Mouse (Mus musculus) liver, adult 2 months (tissue): ENCODE data around the gene Cd3eap. TPM values are rescaled to one million over a fixed set of nuclear protein-coding genes. Genes with fewer than 3 reads are reported as not detected.

ENCODE experiments used
- DNase-seq: peaks from one replicate; pipeline ENCODE4 v3.0.0-alpha.2; 2011; ENCODE audit warnings: low read depth, low spot score; ENCODE audit errors: extremely low read depth
- H3K27ac ChIP-seq: fragments of 200-500 bp; replicated peaks from 2 replicates; pipeline ENCODE4 v1.5.1; 2012; ENCODE audit warnings: low read depth, mild to moderate bottlenecking, control low read depth, inconsistent platforms, low read length; ENCODE audit not compliant: insufficient read depth
- H3K27me3 ChIP-seq: fragments of 200-500 bp; 2 replicates; pipeline ENCODE4 v1.6.1; 2012; ENCODE audit warnings: mild to moderate bottlenecking, moderate library complexity, low read length, inconsistent platforms; ENCODE audit not compliant: control insufficient read depth, insufficient read depth
- H3K36me3 ChIP-seq: fragments of 200-500 bp; 2 replicates; pipeline ENCODE4 v1.6.1; 2012; ENCODE audit warnings: low read length, inconsistent platforms; ENCODE audit not compliant: control insufficient read depth, insufficient read depth
- H3K4me1 ChIP-seq: fragments of 200-500 bp; 2 replicates; pipeline ENCODE4 v1.6.1; 2011; ENCODE audit warnings: low read length; ENCODE audit not compliant: control insufficient read depth, insufficient read depth
- H3K4me3 ChIP-seq: fragments of 200-500 bp; 2 replicates; pipeline ENCODE4 v1.5.1; 2011; ENCODE audit warnings: low read depth, mild to moderate bottlenecking, control low read depth, low read length, moderate library complexity; ENCODE audit not compliant: insufficient read depth
- H3K79me2 ChIP-seq: fragments of 200-500 bp; 2 replicates; pipeline ENCODE4 v1.6.1; 2012; ENCODE audit warnings: inconsistent platforms, mild to moderate bottlenecking, low read length, moderate library complexity; ENCODE audit not compliant: control insufficient read depth, insufficient read depth
- H3K9ac ChIP-seq: fragments of 200-500 bp; 2 replicates; pipeline ENCODE4 v1.6.1; 2012; ENCODE audit warnings: low read depth, mild to moderate bottlenecking, control low read depth, inconsistent platforms, low read length
- CTCF ChIP-seq: fragments of 200-500 bp; IDR thresholded peaks from 2 replicates; pipeline ENCODE4 v1.5.1; 2011; ENCODE audit warnings: low read depth, low read length, control low read depth
- POLR2A ChIP-seq: fragments of 200-500 bp; IDR thresholded peaks from 2 replicates; pipeline ENCODE4 v1.6.1; 2011; ENCODE audit warnings: low read length, control low read depth; ENCODE audit not compliant: insufficient read depth; ENCODE audit errors: extremely low read depth
- WGBS: fragments of 180-500 bp; shearing (Covaris S2); methylation state at CpG from one replicate; pipeline ENCODE4 v1.1.7; 2018; 5-methylcytosine and 5-hydroxymethylcytosine counted together
- polyA plus RNA-seq: library from polyadenylated mRNA; depleted of rRNA; stranded (reverse); fragments of >200 nt; gene quantifications from 2 replicates; pipeline ENCODE4 v1.2.3, GENCODE M21; 2012; rRNA removed
- total RNA-seq: library from RNA; depleted of rRNA; stranded (reverse); fragments of >200 nt; gene quantifications from 2 replicates; pipeline ENCODE4 v1.2.3, GENCODE M21; 2014; rRNA removed

The Cd3eap gene
- total and polyA plus RNA-seq, 2 experiments, result 1.3 to 6.5 TPM

GRCm38 (mm10) chr7:19308454-19309277, 50.6 kb downstream of the Cd3eap start:
- H3K27me3 ChIP-seq, result no peaks in the 10 kb centered on the region

GRCm38 (mm10) chr7:19307739-19308453, 51.4 kb downstream of the Cd3eap start:
- Histone ChIP-seq H3K79me2 (no peaks in the 10 kb centered on the region), H3K4me1 (peaks cover 1% of the 10 kb centered on the region; the same call in 1 of the 2 replicates), H3K27me3 (no peaks in the 10 kb centered on the region), H3K27ac (peak overlapping the region; percentile 62), H3K4me3 (peak overlapping the region; percentile 45), H3K9ac (peak overlapping the region; percentile 65), H3K36me3 (no peaks in the 10 kb centered on the region)
- DNase-seq, result no peak
- TF ChIP-seq CTCF (no peak), POLR2A (no peak)
- 5% methylated on average over 18 of the region's 18 CpGs for WGBS

More at GRCm38 (mm10) chr7:19308454-19309277, 50.6 kb downstream of the Cd3eap start:
- Histone ChIP-seq H3K9ac (peak overlapping the region; percentile 65), H3K79me2 (no peaks in the 10 kb centered on the region), H3K36me3 (no peaks in the 10 kb centered on the region), H3K4me3 (peak overlapping the region; percentile 53), H3K27ac (peak overlapping the region; percentile 62), H3K4me1 (peaks cover 1% of the 10 kb centered on the region; the same call in 1 of the 2 replicates)
- TF ChIP-seq CTCF, result no peak
- TF ChIP-seq POLR2A, result 0 out of 2 replicates have a peak, but pooled peaks have one; percentile 18
- peak; percentile 73 for DNase-seq
- under 1% methylated on average over 58 of the region's 58 CpGs for WGBS

- DNase-seq, result no peak
- H3K4me1 ChIP-seq, result peaks cover 1% of the 10 kb centered on the region; the same call in 1 of the 2 replicates
- no peaks in the 10 kb centered on the region for H3K36me3 ChIP-seq
- H3K4me3 ChIP-seq, result no peak overlapping the region
- no peaks in the 10 kb centered on the region for H3K27me3 ChIP-seq
- H3K79me2 ChIP-seq, result no peaks in the 10 kb centered on the region
- no peak overlapping the region for H3K27ac ChIP-seq
- WGBS, result 83% methylated on average over 25 of the region's 25 CpGs
- TF ChIP-seq CTCF (no peak), POLR2A (no peak)
- no peak overlapping the region for H3K9ac ChIP-seq
Measured at GRCm38 (mm10) chr7:19306819-19307738, 52.2 kb downstream of the Cd3eap start.

Other genes with a start within 250 kb of the Cd3eap start
- gene Gm4969, start 241.1 kb downstream of the Cd3eap start, total RNA-seq, result 0.09 TPM in 1 of 2 replicates, not detected in the other
- 0.02 TPM in 1 of 2 replicates, not detected in the other for gene Gm4969, start 241.1 kb downstream of the Cd3eap start, polyA plus RNA-seq
- 2.4 and 3.2 TPM in 2 replicates for gene Fbxo46, start 239.6 kb downstream of the Cd3eap start, total RNA-seq
- 4.3 and 5.0 TPM in 2 replicates for gene Fbxo46, start 239.6 kb downstream of the Cd3eap start, polyA plus RNA-seq
- 4.3 and 6.3 TPM in 2 replicates for gene Qpctl, start 210.2 kb downstream of the Cd3eap start, total RNA-seq
- 8.9 and 11.7 TPM in 2 replicates for gene Qpctl, start 210.2 kb downstream of the Cd3eap start, polyA plus RNA-seq
- 28.4 and 29.4 TPM in 2 replicates for gene Snrpd2, start 209.8 kb downstream of the Cd3eap start, total RNA-seq
- gene Snrpd2, start 209.8 kb downstream of the Cd3eap start, polyA plus RNA-seq, result 16.4 and 17.7 TPM in 2 replicates
- gene Gipr, start 193.4 kb downstream of the Cd3eap start, total RNA-seq, result not detected in 2 replicates
- not detected in 2 replicates for gene Gipr, start 193.4 kb downstream of the Cd3eap start, polyA plus RNA-seq
- gene Eml2, start 183.1 kb downstream of the Cd3eap start, total RNA-seq, result 9.8 and 11.1 TPM in 2 replicates
- gene Eml2, start 183.1 kb downstream of the Cd3eap start, polyA plus RNA-seq, result 9.7 and 12.2 TPM in 2 replicates
- gene Gpr4, start 146.9 kb downstream of the Cd3eap start, total RNA-seq, result 0.09 and 0.40 TPM in 2 replicates
- gene Gpr4, start 146.9 kb downstream of the Cd3eap start, polyA plus RNA-seq, result 1.8 and 2.7 TPM in 2 replicates
- gene Opa3, start 131.1 kb downstream of the Cd3eap start, total RNA-seq, result 12.9 and 16.0 TPM in 2 replicates
- 34.1 and 40.4 TPM in 2 replicates for gene Opa3, start 131.1 kb downstream of the Cd3eap start, polyA plus RNA-seq
- 6.3 and 11.3 TPM in 2 replicates for gene Vasp, start 87.7 kb downstream of the Cd3eap start, total RNA-seq
- 24.2 and 37.1 TPM in 2 replicates for gene Vasp, start 87.7 kb downstream of the Cd3eap start, polyA plus RNA-seq
- 0.20 TPM in 1 of 2 replicates, not detected in the other for gene Ppm1n, start 79.4 kb downstream of the Cd3eap start, total RNA-seq
- 0.13 TPM in 1 of 2 replicates, not detected in the other for gene Ppm1n, start 79.4 kb downstream of the Cd3eap start, polyA plus RNA-seq
- gene Rtn2, start 76.9 kb downstream of the Cd3eap start, total RNA-seq, result 0.27 and 0.65 TPM in 2 replicates
- gene Rtn2, start 76.9 kb downstream of the Cd3eap start, polyA plus RNA-seq, result 0.62 and 1.1 TPM in 2 replicates
- 0.07 and 0.09 TPM in 2 replicates for gene Fosb, start 49.4 kb downstream of the Cd3eap start, total RNA-seq
- gene Fosb, start 49.4 kb downstream of the Cd3eap start, polyA plus RNA-seq, result 0.06 and 0.11 TPM in 2 replicates
- 6.5 and 6.6 TPM in 2 replicates for gene Ercc1, start 14.7 kb downstream of the Cd3eap start, total RNA-seq
- 8.5 and 9.4 TPM in 2 replicates for gene Ercc1, start 14.7 kb downstream of the Cd3eap start, polyA plus RNA-seq
- 0.18 and 0.20 TPM in 2 replicates for gene Ppp1r13l, start 266 bp upstream of the Cd3eap start, total RNA-seq
- gene Ppp1r13l, start 266 bp upstream of the Cd3eap start, polyA plus RNA-seq, result 3.0 and 4.6 TPM in 2 replicates
- gene Ercc2, start 22.5 kb upstream of the Cd3eap start, total RNA-seq, result 8.7 and 9.4 TPM in 2 replicates
- 18.7 and 26.8 TPM in 2 replicates for gene Ercc2, start 22.5 kb upstream of the Cd3eap start, polyA plus RNA-seq
- gene Klc3, start 44.6 kb upstream of the Cd3eap start, total RNA-seq, result 0.37 TPM in 1 of 2 replicates, not detected in the other
- 0.17 and 0.24 TPM in 2 replicates for gene Klc3, start 44.6 kb upstream of the Cd3eap start, polyA plus RNA-seq
- gene Ckm, start 45.3 kb upstream of the Cd3eap start, total RNA-seq, result 0.07 and 11.0 TPM in 2 replicates
- gene Ckm, start 45.3 kb upstream of the Cd3eap start, polyA plus RNA-seq, result 0.16 and 0.18 TPM in 2 replicates
- gene Mark4, start 99.3 kb upstream of the Cd3eap start, total RNA-seq, result 1.8 and 2.8 TPM in 2 replicates
- gene Mark4, start 99.3 kb upstream of the Cd3eap start, polyA plus RNA-seq, result 4.9 and 6.4 TPM in 2 replicates
- 2.1 and 2.2 TPM in 2 replicates for gene Exoc3l2, start 103.8 kb upstream of the Cd3eap start, total RNA-seq
- gene Exoc3l2, start 103.8 kb upstream of the Cd3eap start, polyA plus RNA-seq, result 5.1 and 5.8 TPM in 2 replicates
- gene Bloc1s3, start 148.9 kb upstream of the Cd3eap start, total RNA-seq, result 2.8 and 3.9 TPM in 2 replicates
- 6.2 and 7.3 TPM in 2 replicates for gene Bloc1s3, start 148.9 kb upstream of the Cd3eap start, polyA plus RNA-seq
- gene Trappc6a, start 148.9 kb upstream of the Cd3eap start, total RNA-seq, result 19.9 and 25.5 TPM in 2 replicates
- gene Trappc6a, start 148.9 kb upstream of the Cd3eap start, polyA plus RNA-seq, result 58.0 and 58.2 TPM in 2 replicates
- gene Nkpd1, start 158.4 kb upstream of the Cd3eap start, total RNA-seq, result not detected in 2 replicates
- gene Nkpd1, start 158.4 kb upstream of the Cd3eap start, polyA plus RNA-seq, result not detected in 2 replicates
- gene Ppp1r37, start 203.6 kb upstream of the Cd3eap start, total RNA-seq, result 25.0 and 25.6 TPM in 2 replicates
- 82.3 and 84.2 TPM in 2 replicates for gene Ppp1r37, start 203.6 kb upstream of the Cd3eap start, polyA plus RNA-seq
- gene Zfp296, start 217.8 kb upstream of the Cd3eap start, total RNA-seq, result 0.40 and 0.83 TPM in 2 replicates
- 0.93 and 1.3 TPM in 2 replicates for gene Zfp296, start 217.8 kb upstream of the Cd3eap start, polyA plus RNA-seq
- gene Gemin7, start 218.1 kb upstream of the Cd3eap start, total RNA-seq, result 31.2 and 40.1 TPM in 2 replicates
- gene Gemin7, start 218.1 kb upstream of the Cd3eap start, polyA plus RNA-seq, result 60.2 and 61.6 TPM in 2 replicates
- gene Clasrp, start 245.0 kb upstream of the Cd3eap start, total RNA-seq, result 4.9 and 5.3 TPM in 2 replicates
- gene Clasrp, start 245.0 kb upstream of the Cd3eap start, polyA plus RNA-seq, result 18.0 and 24.8 TPM in 2 replicates